Mouse (Mus musculus): Measurements from ENCODE around the gene Zfp462. TPM values are rescaled to one million over a fixed set of nuclear protein-coding genes. Genes with fewer than 3 reads are reported as not detected.

The Zfp462 gene
- total RNA-seq, 1 experiment, result 63.7 TPM

GRCm38 (mm10) chr4:54967721-54968120, 22.9 kb downstream of the Zfp462 start:
- Histone ChIP-seq H3K27ac (ENCODE audit: insufficient read depth, low read depth, low read length, poor library complexity, severe bottlenecking) (no peak overlapping the region), H3K36me3 (ENCODE audit: control insufficient read depth, insufficient read depth, low read length, poor library complexity, severe bottlenecking) (peaks cover 15% of the 10 kb centered on the region), H3K4me1 (ENCODE audit: control insufficient read depth in 2 of 2, insufficient read depth in 2 of 2, low read length in 2 of 2, poor library complexity in 1 of 2) (no peaks in the 10 kb centered on the region; a peak in 1 of 4 replicates), H3K9me3 (ENCODE audit: control insufficient read depth, insufficient read depth, low read depth, low read length) (no peaks in the 10 kb centered on the region), H3K9ac (ENCODE audit: insufficient read depth, low read depth, low read length, poor library complexity, severe bottlenecking) (no peak overlapping the region), H3K4me3 (ENCODE audit: insufficient read depth in 1 of 2, low read depth in 1 of 2, low read length in 2 of 2, poor library complexity in 1 of 2, severe bottlenecking in 1 of 2) (no peak overlapping the region)
- DNase-seq (ENCODE audit: low read depth, low spot score), result no peak
- TF ChIP-seq MAFK (IDR thresholded peaks at IDR 0.05; ENCODE audit: insufficient read depth, low read depth, low read length) (no peak), ZC3H11A (IDR thresholded peaks at IDR 0.05; ENCODE audit: borderline replicate concordance, low read depth, low read length) (no peak), CHD2 (IDR thresholded peaks at IDR 0.05; ENCODE audit: low read depth, low read length) (no peak), HCFC1 (IDR thresholded peaks at IDR 0.05; ENCODE audit: borderline replicate concordance, insufficient read depth, low read length) (no peak), ZNF384 (IDR thresholded peaks at IDR 0.05; ENCODE audit: low read depth, low read length) (no peak)
- in situ Hi-C loops (cut with MboI; ENCODE audit: low sequenced_read_pairs in 2 of 2, unreplicated experiment in 2 of 2), result no loop called here

GRCm38 (mm10) chr4:54969671-54970295, 24.9 kb downstream of the Zfp462 start:
- H3K4me3 ChIP-seq (ENCODE audit: insufficient read depth in 1 of 2, low read depth in 1 of 2, low read length in 2 of 2, poor library complexity in 1 of 2, severe bottlenecking in 1 of 2), result no peak overlapping the region
- no peak for TF ChIP-seq ZNF384 (IDR thresholded peaks at IDR 0.05; ENCODE audit: low read depth, low read length)
- TF ChIP-seq HCFC1 (IDR thresholded peaks at IDR 0.05; ENCODE audit: borderline replicate concordance, insufficient read depth, low read length), result no peak
- no peak for TF ChIP-seq ZC3H11A (IDR thresholded peaks at IDR 0.05; ENCODE audit: borderline replicate concordance, low read depth, low read length)
- TF ChIP-seq CHD2 (IDR thresholded peaks at IDR 0.05; ENCODE audit: low read depth, low read length), result no peak
- in situ Hi-C loops (cut with MboI; ENCODE audit: low sequenced_read_pairs in 2 of 2, unreplicated experiment in 2 of 2), result no loop called here
- peaks cover 20% of the 10 kb centered on the region for H3K36me3 ChIP-seq (ENCODE audit: control insufficient read depth, insufficient read depth, low read length, poor library complexity, severe bottlenecking)
- H3K27ac ChIP-seq (ENCODE audit: insufficient read depth, low read depth, low read length, poor library complexity, severe bottlenecking), result no peak overlapping the region
- H3K9me3 ChIP-seq (ENCODE audit: control insufficient read depth, insufficient read depth, low read depth, low read length), result no peaks in the 10 kb centered on the region
- no peak overlapping the region for H3K9ac ChIP-seq (ENCODE audit: insufficient read depth, low read depth, low read length, poor library complexity, severe bottlenecking)
- peaks cover 2 to 3% of the 10 kb centered on the region in 2 experiments; a peak in 3 of 4 replicates for H3K4me1 ChIP-seq (ENCODE audit: control insufficient read depth in 2 of 2, insufficient read depth in 2 of 2, low read length in 2 of 2, poor library complexity in 1 of 2)
- DNase-seq (ENCODE audit: low read depth, low spot score), result no peak

- TF ChIP-seq ZNF384 (IDR thresholded peaks at IDR 0.05; ENCODE audit: low read depth, low read length), result no peak
- no peak for TF ChIP-seq MAFK (IDR thresholded peaks at IDR 0.05; ENCODE audit: insufficient read depth, low read depth, low read length)
- no peak for TF ChIP-seq CHD2 (IDR thresholded peaks at IDR 0.05; ENCODE audit: low read depth, low read length)
- TF ChIP-seq ZC3H11A (IDR thresholded peaks at IDR 0.05; ENCODE audit: borderline replicate concordance, low read depth, low read length), result no peak
- no peak for TF ChIP-seq HCFC1 (IDR thresholded peaks at IDR 0.05; ENCODE audit: borderline replicate concordance, insufficient read depth, low read length)
- H3K9ac ChIP-seq (ENCODE audit: insufficient read depth, low read depth, low read length, poor library complexity, severe bottlenecking), result no peak overlapping the region
- in situ Hi-C loops (cut with MboI; ENCODE audit: low sequenced_read_pairs in 2 of 2, unreplicated experiment in 2 of 2), result no loop called here
- H3K27ac ChIP-seq (ENCODE audit: insufficient read depth, low read depth, low read length, poor library complexity, severe bottlenecking), result no peak overlapping the region
- peaks cover 2 to 3% of the 10 kb centered on the region in 2 experiments; a peak in 3 of 4 replicates for H3K4me1 ChIP-seq (ENCODE audit: control insufficient read depth in 2 of 2, insufficient read depth in 2 of 2, low read length in 2 of 2, poor library complexity in 1 of 2)
- H3K9me3 ChIP-seq (ENCODE audit: control insufficient read depth, insufficient read depth, low read depth, low read length), result no peaks in the 10 kb centered on the region
- H3K36me3 ChIP-seq (ENCODE audit: control insufficient read depth, insufficient read depth, low read length, poor library complexity, severe bottlenecking), result peaks cover 20% of the 10 kb centered on the region
- H3K4me3 ChIP-seq (ENCODE audit: insufficient read depth in 1 of 2, low read depth in 1 of 2, low read length in 2 of 2, poor library complexity in 1 of 2, severe bottlenecking in 1 of 2), result no peak overlapping the region
- DNase-seq (ENCODE audit: low read depth, low spot score), result no peak
Observed at GRCm38 (mm10) chr4:54971386-54971785, 26.5 kb downstream of the Zfp462 start.

DNA sequence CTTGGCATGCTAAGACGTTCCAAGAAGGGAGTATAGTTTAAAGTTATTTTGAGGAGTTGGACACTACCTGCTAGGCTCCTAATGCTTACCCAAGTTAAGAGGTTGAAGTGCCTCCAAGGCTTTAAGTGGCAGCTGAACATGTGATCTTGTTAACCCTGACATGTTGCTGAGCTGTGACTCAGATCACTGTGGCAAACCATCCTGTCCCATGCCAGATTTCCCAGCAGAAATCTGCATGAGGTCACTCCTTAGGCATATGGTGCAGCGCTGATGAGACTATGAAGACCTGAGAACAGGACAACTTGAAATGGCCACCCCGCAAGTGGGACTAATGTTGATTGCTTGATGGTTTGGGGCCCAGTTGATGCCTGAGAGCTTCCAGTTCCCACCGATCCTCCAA, 27.2 kb downstream of the Zfp462 start:
- H3K9ac ChIP-seq (ENCODE audit: insufficient read depth, low read depth, low read length, poor library complexity, severe bottlenecking), result no peak overlapping the region
- no peaks in the 10 kb centered on the region for H3K9me3 ChIP-seq (ENCODE audit: control insufficient read depth, insufficient read depth, low read depth, low read length)
- in situ Hi-C loops (cut with MboI; ENCODE audit: low sequenced_read_pairs in 2 of 2, unreplicated experiment in 2 of 2), result no loop called here
- H3K4me3 ChIP-seq (ENCODE audit: insufficient read depth in 1 of 2, low read depth in 1 of 2, low read length in 2 of 2, poor library complexity in 1 of 2, severe bottlenecking in 1 of 2), result no peak overlapping the region
- no peak overlapping the region for H3K27ac ChIP-seq (ENCODE audit: insufficient read depth, low read depth, low read length, poor library complexity, severe bottlenecking)
- H3K36me3 ChIP-seq (ENCODE audit: control insufficient read depth, insufficient read depth, low read length, poor library complexity, severe bottlenecking), result peaks cover 16% of the 10 kb centered on the region
- no peak for DNase-seq (ENCODE audit: low read depth, low spot score)
- TF ChIP-seq MAFK (IDR thresholded peaks at IDR 0.05; ENCODE audit: insufficient read depth, low read depth, low read length) (no peak), HCFC1 (IDR thresholded peaks at IDR 0.05; ENCODE audit: borderline replicate concordance, insufficient read depth, low read length) (no peak), ZC3H11A (IDR thresholded peaks at IDR 0.05; ENCODE audit: borderline replicate concordance, low read depth, low read length) (no peak), ZNF384 (IDR thresholded peaks at IDR 0.05; ENCODE audit: low read depth, low read length) (no peak), CHD2 (IDR thresholded peaks at IDR 0.05; ENCODE audit: low read depth, low read length) (no peak)
- peaks cover 2 to 3% of the 10 kb centered on the region in 2 experiments; a peak in 3 of 4 replicates for H3K4me1 ChIP-seq (ENCODE audit: control insufficient read depth in 2 of 2, insufficient read depth in 2 of 2, low read length in 2 of 2, poor library complexity in 1 of 2)

Measured in ES-E14 (cell line).